Mouse (Mus musculus): ENCODE results near the gene Alox12e.

Alox12e gene

DNA sequence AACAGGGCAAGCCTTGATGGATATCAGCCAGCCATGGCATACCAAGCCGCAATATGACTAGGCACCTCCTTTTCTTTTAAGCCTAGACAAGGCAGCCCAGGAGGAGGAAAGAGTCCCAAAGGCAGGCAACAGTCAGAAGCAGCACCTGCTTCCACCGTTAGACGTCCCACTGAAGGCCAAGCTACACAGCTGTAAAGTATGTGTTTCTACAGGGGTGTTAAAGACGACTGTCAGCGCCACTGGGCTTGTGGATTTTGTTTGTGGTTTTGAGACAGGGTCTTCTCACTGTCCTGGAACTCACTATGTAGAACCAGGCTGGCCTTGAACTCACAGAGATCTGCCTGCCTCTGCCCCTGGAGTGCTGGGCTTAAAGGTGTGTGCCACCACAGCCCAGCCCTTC lies 36.7 kb downstream of the Alox12e start:
- DNase-seq (ENCODE audit: low read depth) = no peak

DNA sequence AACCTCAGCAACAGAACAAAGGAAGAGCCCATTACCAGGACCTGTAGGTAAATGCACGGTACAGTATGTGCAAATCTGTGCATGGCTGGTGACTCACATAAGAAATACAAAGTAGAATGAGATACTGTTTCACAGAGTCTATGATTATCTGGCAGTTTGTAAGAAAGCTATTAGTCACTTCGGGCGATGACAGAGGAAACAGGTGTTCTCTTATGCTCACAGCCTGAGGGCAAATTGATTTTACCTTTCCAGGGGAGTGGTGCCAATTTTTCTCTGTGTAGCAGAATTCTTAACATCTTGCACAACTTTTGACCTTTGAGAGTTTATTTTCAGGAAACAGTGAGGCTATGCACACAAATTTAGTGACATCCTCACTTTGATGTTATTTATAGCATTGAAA lies 37.7 kb downstream of the Alox12e start:
- DNase-seq (ENCODE audit: low read depth) = no peak

DNA sequence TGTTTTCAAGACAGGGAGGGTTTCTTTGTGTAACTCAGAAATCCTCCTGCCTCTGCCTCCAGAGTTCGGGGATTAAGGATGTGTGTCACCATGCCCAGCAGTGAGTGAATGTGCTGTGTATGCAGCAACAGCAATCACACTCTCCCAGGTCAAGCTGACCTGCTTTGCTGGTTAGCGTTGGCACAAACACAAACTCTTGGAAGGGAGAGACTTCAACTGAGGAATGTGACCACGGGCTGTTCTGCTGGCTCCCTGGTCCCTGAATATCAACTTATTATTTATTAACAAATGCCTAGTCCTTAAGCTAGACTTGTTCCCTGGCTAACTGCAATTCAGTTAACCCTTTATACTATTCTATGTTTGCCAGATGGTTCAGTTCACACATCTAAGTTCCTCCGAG lies 38.8 kb downstream of the Alox12e start:
- no peak for DNase-seq (ENCODE audit: low read depth)

DNA sequence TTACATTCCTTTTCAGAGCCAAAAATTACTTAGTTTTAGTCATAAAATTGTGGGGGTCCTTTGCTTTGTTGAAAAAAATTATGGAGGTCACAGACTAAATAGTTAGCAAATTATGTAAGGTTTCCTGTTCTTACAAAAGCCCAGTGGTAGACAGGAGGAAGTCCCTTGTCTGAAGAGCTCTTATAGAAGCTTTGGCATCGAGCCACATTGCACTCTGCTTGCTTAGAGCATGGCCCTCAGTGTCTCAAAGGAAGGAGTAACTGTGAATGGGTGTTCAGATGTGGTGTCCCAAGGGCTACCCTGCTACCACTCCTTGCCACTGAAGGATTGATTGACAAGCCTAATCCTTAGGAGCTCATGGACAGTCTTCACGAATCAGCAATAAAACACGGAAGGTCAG lies 42.0 kb downstream of the Alox12e start:
- DNase-seq (ENCODE audit: low read depth) = no peak

DNA sequence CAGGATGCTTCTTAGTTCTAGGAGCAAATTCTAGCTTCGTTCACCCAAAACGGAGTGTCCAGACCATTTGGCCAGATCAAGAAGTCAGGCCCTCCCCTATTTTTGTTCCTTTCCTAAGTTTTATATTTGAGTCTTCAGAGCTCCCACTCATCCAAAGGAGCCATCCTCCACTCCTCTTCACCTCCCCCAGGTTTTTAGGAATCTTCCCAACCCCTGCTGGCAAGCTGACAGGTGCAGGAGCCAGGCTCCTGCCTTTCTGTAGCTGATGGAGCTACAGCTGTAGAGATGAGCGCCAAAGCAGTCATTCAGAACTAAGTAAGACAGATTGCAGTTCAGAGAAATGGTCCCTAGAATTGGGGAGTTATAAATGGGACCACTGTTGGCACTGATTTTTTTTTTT lies 43.5 kb downstream of the Alox12e start:
- no peak for DNase-seq (ENCODE audit: low read depth)

DNA sequence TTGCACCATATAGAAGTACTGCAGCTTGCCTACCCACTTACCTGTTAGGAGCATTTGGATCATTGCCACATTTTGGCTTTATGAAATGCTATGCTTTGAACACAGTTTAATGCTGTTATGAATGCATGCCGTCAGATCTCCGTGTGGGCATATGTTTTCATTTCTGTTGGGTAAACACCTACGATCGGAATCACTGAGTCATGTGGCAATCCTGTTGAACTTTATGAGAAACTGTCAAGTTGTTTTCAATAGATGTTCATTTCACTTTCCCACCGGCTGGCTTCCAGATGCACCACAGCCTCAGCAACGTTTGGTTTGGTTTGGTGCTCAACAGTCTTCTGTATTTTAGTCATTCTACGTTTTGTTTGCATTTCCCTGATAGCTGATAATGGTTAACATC lies 50.8 kb downstream of the Alox12e start:
- DNase-seq (ENCODE audit: low read depth) = no peak

DNA sequence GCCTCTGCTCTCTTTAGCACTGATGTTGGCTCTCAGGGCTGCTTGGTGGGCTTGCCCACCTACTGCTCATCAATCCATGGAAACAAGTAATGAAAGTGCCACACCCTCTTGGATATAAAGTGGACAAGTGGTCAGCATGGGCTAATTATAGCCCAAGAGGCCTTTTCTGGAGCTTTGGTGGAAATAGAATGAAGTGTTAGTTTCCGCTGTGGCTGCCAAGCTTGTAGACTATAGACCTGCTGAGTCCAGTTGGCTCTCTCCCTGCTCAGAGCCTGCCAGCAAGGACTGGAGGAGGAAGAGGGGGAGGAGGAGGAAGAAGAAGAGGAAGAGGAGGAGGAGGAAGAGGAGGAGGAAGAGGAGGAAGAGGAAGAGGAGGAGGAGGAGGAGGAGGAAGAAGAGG lies 56.0 kb downstream of the Alox12e start:
- DNase-seq (ENCODE audit: low read depth) = no peak

DNA sequence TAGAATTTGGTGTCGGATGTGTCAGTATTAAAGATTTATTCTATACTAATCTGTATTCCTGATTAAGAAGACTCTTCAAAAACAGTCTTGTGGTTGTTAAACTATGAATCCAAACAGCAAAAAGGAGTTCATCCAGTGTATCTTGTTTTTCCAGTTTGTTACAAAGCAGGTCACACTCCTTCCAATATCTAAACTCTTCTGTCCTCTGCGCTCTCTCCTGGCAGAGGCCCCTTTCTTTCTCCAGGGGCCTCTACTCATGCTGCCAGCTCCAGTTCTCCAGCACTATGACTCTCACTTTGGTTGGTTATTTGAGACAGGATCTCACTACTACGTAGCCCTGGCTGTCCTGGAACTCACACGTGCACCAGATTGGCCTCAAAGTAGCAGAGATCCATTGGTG lies 56.6 kb downstream of the Alox12e start:
- no peak for DNase-seq (ENCODE audit: low read depth)
